Comparison of ENCODE assay signal across 9 mouse cellular contexts in the genomic region with DNA sequence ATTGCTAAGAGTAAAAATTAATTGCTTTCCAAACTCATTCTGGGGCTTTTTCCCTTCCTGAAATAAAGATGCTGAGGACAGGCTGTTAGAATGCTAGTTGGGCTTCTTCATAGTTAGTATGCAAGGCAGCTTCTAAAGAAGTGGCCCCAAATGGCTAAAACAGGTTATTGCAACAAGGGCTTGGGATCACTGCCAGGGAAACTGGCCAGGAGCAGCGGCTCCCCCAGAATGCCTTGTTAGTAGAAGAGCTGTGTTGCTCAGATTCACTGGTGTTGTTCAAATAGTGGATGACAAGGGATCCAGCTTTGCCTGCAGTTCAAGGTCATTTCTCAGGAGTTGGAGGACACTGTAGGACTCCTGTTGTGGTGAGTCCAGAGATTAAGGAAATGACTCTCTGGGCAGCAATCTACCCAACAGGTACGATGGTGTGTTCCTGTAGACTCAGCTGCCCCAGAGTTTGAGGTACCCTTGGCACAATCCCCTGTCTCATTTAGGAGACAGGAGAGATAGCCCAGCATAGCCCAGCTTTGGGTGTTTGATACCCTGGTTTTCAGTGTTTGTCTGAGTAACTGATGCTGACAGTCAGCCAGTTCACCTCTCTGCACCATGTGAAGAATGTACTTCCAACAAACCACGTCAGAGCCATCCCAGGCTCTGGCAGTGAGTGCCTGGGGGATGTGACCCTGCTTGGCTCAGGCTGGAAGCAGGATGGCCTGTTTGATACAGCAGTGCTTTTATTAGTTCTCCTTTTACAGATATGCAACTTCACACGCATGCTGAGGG. TPM values are rescaled to one million over a fixed set of nuclear protein-coding genes. Genes with fewer than 3 reads are reported as not detected.
DNase-seq lines count a peak whose midpoint lies in the region; ATAC-seq and TF ChIP-seq lines count a peak whose summit lies in the region.
"Had no signal": no experiment of that assay in that cellular context is flagged by ENCODE, and none has a peak within 500 bp of the region (broad histone marks: within the 10 kb centered on the region; RNA-seq: fewer than 3 reads in every experiment).

No protein-coding gene starts in this region.

- peak overlapping the region; percentile 61; the same call in 1 of the 2 replicates for H3K27ac ChIP-seq in forebrain, embryonic 14.5 days (ENCODE audit: low read depth, low read length)
- H3K27ac ChIP-seq in heart, embryonic 15.5 days = peak overlapping the region; percentile 95
- peak overlapping the region; percentile 42; the same call in 1 of the 2 replicates for H3K27ac ChIP-seq in lung, embryonic 14.5 days (ENCODE audit: low read depth)

- no peaks in the 10 kb centered on the region for H3K27me3 ChIP-seq in forebrain, embryonic 14.5 days (replicated peaks; ENCODE audit: control insufficient read depth, insufficient read depth, low read length)
- no peaks in the 10 kb centered on the region for H3K27me3 ChIP-seq in heart, embryonic 15.5 days
- no peaks in the 10 kb centered on the region for H3K27me3 ChIP-seq in lung, embryonic 14.5 days (ENCODE audit: insufficient read depth, low read length)
- H3K27me3 ChIP-seq: Patski had no signal

- ATAC-seq in forebrain, embryonic 14.5 days = peak; percentile 16
- ATAC-seq in heart, embryonic 15.5 days (replicated peaks; ENCODE audit: insufficient number of reproducible peaks, insufficient read depth, low FRiP score, low read depth) = peak; percentile 51
- ATAC-seq in lung, embryonic 14.5 days (ENCODE audit: insufficient read depth) = peak; percentile 3; the same call in 1 of the 2 replicates
- ATAC-seq in activated CD4-positive, CD25-positive, alpha-beta regulatory T cell, adult 4 months = no peak
- ATAC-seq: Patski had no signal

- TF ChIP-seq CTCF in lung, embryonic 14.5 days (IDR thresholded peaks at IDR 0.05; ENCODE audit: low read depth) = peak; percentile 35

- no peaks in the 10 kb centered on the region for H3K9me3 ChIP-seq in forebrain, embryonic 14.5 days (replicated peaks; ENCODE audit: control insufficient read depth, low read length)
- no peaks in the 10 kb centered on the region for H3K9me3 ChIP-seq in heart, embryonic 15.5 days (replicated peaks)
- H3K9me3 ChIP-seq in lung, embryonic 14.5 days (ENCODE audit: low read depth, low read length) = no peaks in the 10 kb centered on the region

- H3K4me3 ChIP-seq in forebrain, embryonic 14.5 days (ENCODE audit: low read depth, low read length) = peak overlapping the region; percentile 1; the same call in 1 of the 2 replicates
- peak overlapping the region; percentile 82 for H3K4me3 ChIP-seq in heart, embryonic 15.5 days
- H3K4me3 ChIP-seq in lung, embryonic 14.5 days (ENCODE audit: low read depth, low read length) = no peak overlapping the region

- H3K4me1 ChIP-seq in forebrain, embryonic 14.5 days (ENCODE audit: control insufficient read depth, insufficient read depth, low read length) = peaks cover 17% of the 10 kb centered on the region
- peaks cover 29% of the 10 kb centered on the region for H3K4me1 ChIP-seq in heart, embryonic 15.5 days (replicated peaks)
- H3K4me1 ChIP-seq in lung, embryonic 14.5 days (ENCODE audit: insufficient read depth) = no peaks in the 10 kb centered on the region; the same call in 1 of the 2 replicates

- peaks cover 21% of the 10 kb centered on the region for H3K36me3 ChIP-seq in forebrain, embryonic 14.5 days (ENCODE audit: control insufficient read depth, insufficient read depth, low read length)
- H3K36me3 ChIP-seq in heart, embryonic 15.5 days = peaks cover 36% of the 10 kb centered on the region
- H3K36me3 ChIP-seq in lung, embryonic 14.5 days (ENCODE audit: insufficient read depth) = peaks cover 27% of the 10 kb centered on the region; the same call in 1 of the 2 replicates

- peak overlapping the region; percentile 14; the same call in 1 of the 2 replicates for H3K9ac ChIP-seq in forebrain, embryonic 14.5 days (ENCODE audit: low read length)
- peak overlapping the region; percentile 44 for H3K9ac ChIP-seq in heart, embryonic 15.5 days
- no peak overlapping the region for H3K9ac ChIP-seq in lung, embryonic 14.5 days

- H3K4me2 ChIP-seq in forebrain, embryonic 14.5 days (ENCODE audit: low read length) = peak overlapping the region; percentile 73
- peak overlapping the region; percentile 70 for H3K4me2 ChIP-seq in heart, embryonic 15.5 days
- peak overlapping the region; percentile 80 for H3K4me2 ChIP-seq in lung, embryonic 14.5 days

- DNase-seq in urinary bladder, postnatal 14 days (ENCODE audit: low spot score) = peak; percentile 88
- no peak for DNase-seq in urinary bladder, adult 2 months (ENCODE audit: low spot score)
- DNase-seq in forebrain, embryonic 14.5 days (ENCODE audit: low spot score) = peak; percentile 88
- DNase-seq in layer of hippocampus, adult 11-12 months (ENCODE audit: low spot score) = peak; percentile 81
- peak; percentile 91 for DNase-seq in lung, embryonic 14.5 days
- peak; percentile 72 for DNase-seq in right cerebral cortex, postnatal 14 days

- WGBS in forebrain, embryonic 14.5 days = 49% methylated on average over 4 of the region's 4 CpGs
- WGBS in heart, embryonic 15.5 days = 21% methylated on average over 4 of the region's 4 CpGs
- WGBS in lung, embryonic 14.5 days = 52% methylated on average over 4 of the region's 4 CpGs

RNA-seq across cellular contexts. Expression of a gene that starts 2.4 kb away (rescaled TPM):
- 290 and 354 TPM in 2 replicates for polyA plus RNA-seq in urinary bladder, adult 2 months (2012; rRNA removed)
- 50.7 and 57.9 TPM in 2 replicates for polyA plus RNA-seq in forebrain, embryonic 14.5 days (2014; fragmentation: Nextera tagmentation; extraction: Ambion mirVana)
- polyA plus RNA-seq in heart, embryonic 15.5 days (2015; fragmentation: Nextera tagmentation; extraction: Ambion mirVana) = 212 and 233 TPM in 2 replicates
- polyA plus RNA-seq in lung, embryonic 14.5 days (2014; fragmentation: Nextera tagmentation; extraction: Ambion mirVana) = 52.6 and 58.3 TPM in 2 replicates
- 10 to 100 TPM; 33.1 to 49.4 TPM for polyA plus RNA-seq in activated CD4-positive, CD25-positive, alpha-beta regulatory T cell, adult 4 months (2017; shearing (Covaris generic))

RNA-seq across cellular contexts. Expression of a gene that starts 40.1 kb away (rescaled TPM):
- polyA plus RNA-seq in urinary bladder, adult 2 months (2012; rRNA removed) = 38.4 and 46.2 TPM in 2 replicates
- polyA plus RNA-seq in forebrain, embryonic 14.5 days (2014; fragmentation: Nextera tagmentation; extraction: Ambion mirVana) = 32.6 and 41.3 TPM in 2 replicates
- polyA plus RNA-seq in heart, embryonic 15.5 days (2015; fragmentation: Nextera tagmentation; extraction: Ambion mirVana) = 17.4 and 25.3 TPM in 2 replicates
- 32.7 and 33.7 TPM in 2 replicates for polyA plus RNA-seq in lung, embryonic 14.5 days (2014; fragmentation: Nextera tagmentation; extraction: Ambion mirVana)
- polyA plus RNA-seq in activated CD4-positive, CD25-positive, alpha-beta regulatory T cell, adult 4 months (2017; shearing (Covaris generic)) = 10 to 100 TPM; 26.3 to 27.8 TPM

Comparison
In these comparisons a context has a peak if more than half of its experiments do, and no peak if none do; other contexts are left out.
1. H3K27ac ChIP-seq: peak in every context shown above with its lines; median percentile 95 in heart, embryonic 15.5 days; 61 in forebrain, embryonic 14.5 days; 42 in lung, embryonic 14.5 days.